Mouse (Mus musculus) small intestine, adult 2 months (tissue): ENCODE measurements at regions not wholly inside any gene's neighbourhood (a gene's known extent, or its start where the extent isn't known, plus 50 kb on each side); places are given as distances from the start of the nearest gene placed in this dataset.

Experiments used
- CTCF ChIP-seq: fragments of 200-500 bp; IDR thresholded peaks from 2 replicates; pipeline ENCODE4 v1.5.1; 2012; ENCODE audit warnings: low read depth, mild to moderate bottlenecking, control low read depth, inconsistent platforms, low read length, moderate library complexity, mixed read lengths; ENCODE audit not compliant: insufficient replicate concordance, insufficient read length; ENCODE audit errors: extremely low read depth
- POLR2A ChIP-seq: fragments of 200-500 bp; IDR thresholded peaks from 2 replicates; pipeline ENCODE4 v1.6.1; 2012; ENCODE audit warnings: low read depth, mild to moderate bottlenecking, control low read depth, inconsistent platforms, low read length, moderate library complexity

DNA sequence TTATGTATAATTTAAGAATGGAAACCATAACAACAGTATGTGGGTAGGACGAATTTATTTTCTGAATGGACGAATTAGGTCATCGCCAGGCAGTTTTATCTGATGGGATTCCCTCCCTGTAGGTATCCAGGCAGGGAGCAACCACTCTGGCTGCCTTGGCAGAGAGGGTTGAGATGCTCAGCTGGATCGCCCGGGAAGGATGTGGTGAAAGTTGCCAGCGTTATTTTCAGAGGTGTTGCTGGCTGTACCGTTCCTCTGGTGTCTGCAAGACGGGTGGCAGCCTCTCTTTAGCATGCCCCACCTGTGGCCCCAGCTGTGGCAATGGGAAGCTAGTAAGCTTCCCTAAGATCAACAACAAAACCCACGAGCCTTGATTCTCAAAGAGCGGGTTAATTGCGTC lies 105.9 kb downstream of the Zfp281 start:
- no peak for TF ChIP-seq POLR2A
- TF ChIP-seq CTCF: no peak
